Mouse (Mus musculus) kidney, adult 2 months (tissue): Measurements from ENCODE around the gene Eaf1. TPM values are rescaled to one million over a fixed set of nuclear protein-coding genes. Genes with fewer than 3 reads are reported as not detected.
"Not testable (repeated sequence)": the region's sequence is repeated elsewhere in the genome, so short reads cannot be mapped to it uniquely, and the experiment has no call there.

Experiments used
- DNase-seq: peaks from one replicate; pipeline ENCODE4 v3.0.0; 2021
- H3K27ac ChIP-seq: fragments of 200-500 bp; 2 replicates; pipeline ENCODE4 v1.5.1; 2012; ENCODE audit warnings: low read depth, low read length, control low read depth, inconsistent platforms; ENCODE audit not compliant: insufficient read depth
- H3K27me3 ChIP-seq: fragments of 200-500 bp; replicated peaks from 2 replicates; pipeline ENCODE4 v1.6.1; 2012; ENCODE audit warnings: mild to moderate bottlenecking, moderate library complexity, low read length, inconsistent platforms; ENCODE audit not compliant: control insufficient read depth, insufficient read depth
- H3K36me3 ChIP-seq: fragments of 200-500 bp; 2 replicates; pipeline ENCODE4 v1.6.1; 2012; ENCODE audit warnings: mild to moderate bottlenecking, moderate library complexity, low read length, inconsistent platforms; ENCODE audit not compliant: control insufficient read depth, insufficient read depth
- H3K4me1 ChIP-seq: fragments of 200-500 bp; 2 replicates; pipeline ENCODE4 v1.6.1; 2011; ENCODE audit warnings: low read length; ENCODE audit not compliant: control insufficient read depth, insufficient read depth
- H3K4me3 ChIP-seq: fragments of 200-500 bp; 2 replicates; pipeline ENCODE4 v1.5.1; 2011; ENCODE audit warnings: mild to moderate bottlenecking, low read depth, low read length, control low read depth; ENCODE audit not compliant: insufficient read depth
- CTCF ChIP-seq: fragments of 200-500 bp; conservative IDR thresholded peaks from 2 replicates; pipeline ENCODE4 v1.5.1; 2011; ENCODE audit warnings: low read depth, mild to moderate bottlenecking, control low read depth, low read length, moderate library complexity, mixed read lengths; ENCODE audit not compliant: insufficient read depth, insufficient read length
- POLR2A ChIP-seq: fragments of 200-500 bp; IDR thresholded peaks from one replicate; pipeline ENCODE4 v1.6.1; 2011; ENCODE audit warnings: low read depth, low read length, control low read depth
- WGBS: fragments of 180-500 bp; shearing (Covaris S2); methylation state at CpG from one replicate; pipeline ENCODE4 v1.1.7; 2018; 5-methylcytosine and 5-hydroxymethylcytosine counted together
- polyA plus RNA-seq: library from polyadenylated mRNA; depleted of rRNA; stranded (reverse); fragments of >200 nt; gene quantifications from 2 replicates; pipeline ENCODE4 v1.2.3, GENCODE M21; 2012; rRNA removed

Eaf1 gene
- 34.3 and 34.7 TPM in 2 replicates for polyA plus RNA-seq

DNA sequence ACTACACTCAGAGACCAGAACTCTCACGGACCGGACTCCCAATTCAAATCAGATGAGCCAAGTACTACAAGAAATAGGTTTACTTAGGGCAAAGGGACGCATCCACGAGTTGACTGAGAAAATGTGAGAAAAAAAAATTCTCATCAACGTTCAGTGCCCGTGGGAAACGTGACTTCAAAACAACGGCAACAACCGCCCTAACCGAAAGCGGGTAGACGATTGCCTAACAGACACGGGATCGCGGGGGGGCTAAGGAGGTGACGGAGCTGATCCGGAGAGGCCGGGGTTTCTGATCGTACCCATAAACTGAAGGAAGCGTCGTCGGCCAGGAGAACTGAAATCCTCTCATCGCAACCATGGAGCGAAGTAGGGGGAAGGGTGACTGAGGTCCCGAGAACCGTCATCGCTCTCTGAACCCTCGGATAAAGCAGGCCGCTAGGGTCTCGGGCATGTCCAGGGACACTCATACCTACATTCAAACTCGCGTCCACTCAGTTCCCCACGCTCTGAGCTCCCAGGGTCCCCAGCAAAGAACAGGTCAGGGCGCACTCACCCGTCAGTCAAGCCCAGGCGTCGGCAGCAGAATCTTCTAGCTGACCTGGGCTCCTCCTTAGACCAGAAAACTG lies at the start of gene Eaf1:
TSS of gene Eaf1 (plus strand) at position 51 of the 626 bp plus-strand sequence.
- Histone ChIP-seq H3K27ac (peak within 1 kb of the TSS; percentile 84), H3K27me3 (no peaks in the 10 kb centered on the region), H3K4me3 (peak within 1 kb of the TSS; percentile 87), H3K4me1 (peaks cover 11% of the 10 kb centered on the region; the same call in 1 of the 2 replicates), H3K36me3 (no peaks in the 10 kb centered on the region)
- under 1% methylated on average over 37 of the region's 37 CpGs for WGBS
- no peak for TF ChIP-seq POLR2A
- no peak for TF ChIP-seq CTCF
- DNase-seq: no peak

GRCm38 (mm10) chr14:31448994-31449393 lies 45.2 kb upstream of the Eaf1 start:
- no peak overlapping the region for H3K4me3 ChIP-seq
- H3K27me3 ChIP-seq: no peaks in the 10 kb centered on the region
- no peaks in the 10 kb centered on the region for H3K4me1 ChIP-seq
- H3K27ac ChIP-seq: peak overlapping the region; percentile 4; the same call in 1 of the 2 replicates
- 48% methylated on average over 5 of the region's 5 CpGs for WGBS
- TF ChIP-seq POLR2A (no peak), CTCF (no peak)
- H3K36me3 ChIP-seq: no peaks in the 10 kb centered on the region
- no peak for DNase-seq

DNA sequence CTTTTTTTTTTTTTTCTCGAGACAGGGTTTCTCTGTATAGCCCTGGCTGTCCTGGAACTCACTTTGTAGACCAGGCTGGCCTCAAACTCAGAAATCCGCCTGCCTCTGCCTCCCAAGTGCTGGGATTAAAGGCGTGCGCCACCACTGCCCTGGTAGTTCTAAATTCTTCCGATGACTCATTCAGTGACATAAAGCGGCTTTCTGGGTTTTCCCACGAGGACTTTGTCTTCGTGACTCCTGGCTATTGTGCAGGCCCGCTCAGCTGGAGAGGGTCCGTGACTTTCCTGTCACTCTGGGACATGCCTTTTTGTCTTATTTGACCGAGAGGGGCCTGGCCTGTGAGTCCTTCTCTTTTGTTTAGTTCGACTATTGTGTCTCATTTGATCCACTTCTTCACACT lies 40.3 kb upstream of the Eaf1 start:
- not testable (repeated sequence) for H3K4me1 ChIP-seq, H3K27ac ChIP-seq, H3K36me3 ChIP-seq, H3K27me3 ChIP-seq, DNase-seq, H3K4me3 ChIP-seq
- WGBS: 92% methylated on average over 12 of the region's 12 CpGs

GRCm38 (mm10) chr14:31454849-31455566 lies 39.2 kb upstream of the Eaf1 start:
- H3K4me1 ChIP-seq: no peaks in the 10 kb centered on the region
- peak; percentile 66 for DNase-seq
- WGBS: 76% methylated on average over 8 of the region's 8 CpGs

DNA sequence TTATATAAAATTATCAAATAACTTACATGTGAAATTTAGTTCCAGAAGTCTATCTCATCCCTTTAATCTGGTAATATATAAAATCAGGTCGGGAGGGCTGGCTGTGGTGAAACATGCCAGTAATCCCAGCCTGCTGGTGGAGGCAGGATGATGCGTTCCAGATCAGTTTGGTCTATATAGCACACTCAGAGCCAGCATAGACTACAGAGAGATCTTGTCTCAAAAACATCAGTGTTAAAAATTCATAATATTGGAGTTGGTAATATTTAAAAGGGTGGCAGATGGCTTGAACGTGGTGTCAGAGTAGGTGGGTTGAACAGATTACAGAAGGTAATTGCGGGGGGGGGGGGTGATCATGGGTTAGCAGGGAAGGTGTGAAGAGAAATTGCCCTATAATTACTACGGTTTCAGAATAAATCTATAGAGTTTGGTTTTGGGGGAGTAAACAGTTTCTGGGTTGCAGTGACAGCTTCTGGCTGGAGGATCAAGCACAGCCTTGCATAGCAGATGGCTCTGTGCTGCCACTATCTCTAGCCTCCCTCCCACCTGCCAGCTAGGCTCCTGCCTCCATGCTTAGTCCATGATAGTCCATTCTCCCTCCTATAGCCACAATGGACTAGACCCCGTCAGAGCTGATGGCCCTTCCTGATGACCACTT lies 38.0 kb upstream of the Eaf1 start:
- Histone ChIP-seq H3K27me3 (no peaks in the 10 kb centered on the region), H3K4me3 (no peak overlapping the region), H3K27ac (no peak overlapping the region), H3K36me3 (no peaks in the 10 kb centered on the region), H3K4me1 (no peaks in the 10 kb centered on the region)
- DNase-seq: no peak
- no peak for TF ChIP-seq POLR2A
- 87% methylated on average over 6 of the region's 6 CpGs for WGBS

More at GRCm38 (mm10) chr14:31454849-31455566, 39.2 kb upstream of the Eaf1 start:
- H3K36me3 ChIP-seq: no peaks in the 10 kb centered on the region
- H3K4me3 ChIP-seq: no peak overlapping the region
- no peak for TF ChIP-seq POLR2A
- 0 out of 2 replicates have a peak, but pooled peaks have one; percentile 27 for TF ChIP-seq CTCF
- H3K27me3 ChIP-seq: no peaks in the 10 kb centered on the region
- H3K27ac ChIP-seq: no peak overlapping the region

DNA sequence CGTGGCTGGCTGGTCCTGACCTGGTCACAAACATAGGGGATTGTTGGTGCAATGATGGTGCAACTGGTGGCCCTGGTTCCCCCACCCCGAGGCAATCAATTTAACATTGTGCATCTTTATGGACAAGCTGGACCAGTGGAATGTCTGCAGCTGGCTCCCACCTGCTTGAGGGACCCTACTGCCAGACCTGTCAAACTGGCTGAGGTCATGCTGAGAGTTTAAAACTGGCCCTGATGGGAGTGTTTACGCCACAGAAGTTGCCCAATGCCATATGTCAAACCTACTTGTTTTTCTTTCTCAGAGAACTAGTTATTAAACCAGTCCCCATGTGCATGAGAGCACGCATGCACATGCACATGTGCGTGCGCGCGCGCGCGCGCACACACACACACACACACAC lies 36.2 kb upstream of the Eaf1 start:
- 87% methylated on average over 12 of the region's 12 CpGs for WGBS
- Histone ChIP-seq H3K4me1 (no peaks in the 10 kb centered on the region), H3K4me3 (no peak overlapping the region), H3K27me3 (no peaks in the 10 kb centered on the region), H3K36me3 (no peaks in the 10 kb centered on the region), H3K27ac (no peak overlapping the region)
- no peak for DNase-seq
- TF ChIP-seq POLR2A (no peak), CTCF (no peak)

GRCm38 (mm10) chr14:31462226-31462625 lies 32.0 kb upstream of the Eaf1 start:
- H3K4me3 ChIP-seq, H3K27me3 ChIP-seq, H3K27ac ChIP-seq, H3K36me3 ChIP-seq, H3K4me1 ChIP-seq: not testable (repeated sequence)
- TF ChIP-seq CTCF: peak; percentile 30
- 83% methylated on average over 5 of the region's 5 CpGs for WGBS
- peak; percentile 25 for DNase-seq
